Mouse (Mus musculus): ENCODE results near the gene Srebf1. TPM values are rescaled to one million over a fixed set of nuclear protein-coding genes. Genes with fewer than 3 reads are reported as not detected.

Srebf1 gene
- polyA plus RNA-seq, 1 experiment from 2014 or later, result 56.8 TPM

GRCm38 (mm10) chr11:60254308-60254707 is 31.9 kb upstream of the Srebf1 start:
- WGBS, result 75% methylated on average over 5 of the region's 5 CpGs
- Histone ChIP-seq H3K36me3 (0 out of 2 replicates have a peak, but pooled peaks cover 6% of the 10 kb centered on the region), H3K4me3 (no peak overlapping the region), H3K4me2 (replicated peaks) (no peak overlapping the region), H3K4me1 (0 out of 2 replicates have a peak, but pooled peaks cover 4% of the 10 kb centered on the region), H3K27ac (replicated peaks) (no peak overlapping the region), H3K27me3 (no peaks in the 10 kb centered on the region), H3K9ac (replicated peaks) (no peak overlapping the region), H3K9me3 (no peaks in the 10 kb centered on the region)
- ATAC-seq (ENCODE audit: low FRiP score, low read depth), result no peak

GRCm38 (mm10) chr11:60253546-60253945 is 31.2 kb upstream of the Srebf1 start:
- H3K4me1 ChIP-seq, result peaks cover 11% of the 10 kb centered on the region
- H3K27me3 ChIP-seq, result no peaks in the 10 kb centered on the region
- no peak for ATAC-seq (ENCODE audit: low FRiP score, low read depth)
- no peaks in the 10 kb centered on the region for H3K9me3 ChIP-seq
- no peak overlapping the region for H3K27ac ChIP-seq (replicated peaks)
- WGBS, result 89% methylated on average over 2 of the region's 2 CpGs
- H3K9ac ChIP-seq (replicated peaks), result no peak overlapping the region
- 0 out of 2 replicates have a peak, but pooled peaks cover 6% of the 10 kb centered on the region for H3K36me3 ChIP-seq
- no peak overlapping the region for H3K4me2 ChIP-seq (replicated peaks)
- no peak overlapping the region for H3K4me3 ChIP-seq

- H3K9me3 ChIP-seq, result no peaks in the 10 kb centered on the region
- H3K4me2 ChIP-seq (replicated peaks), result no peak overlapping the region
- H3K27ac ChIP-seq (replicated peaks), result no peak overlapping the region
- H3K4me3 ChIP-seq, result no peak overlapping the region
- no peak overlapping the region for H3K9ac ChIP-seq (replicated peaks)
- WGBS, result 59% methylated on average over 6 of the region's 6 CpGs
- no peaks in the 10 kb centered on the region for H3K27me3 ChIP-seq
- H3K36me3 ChIP-seq, result 0 out of 2 replicates have a peak, but pooled peaks cover 3% of the 10 kb centered on the region
- H3K4me1 ChIP-seq, result peaks cover 22% of the 10 kb centered on the region
- no peak for ATAC-seq (ENCODE audit: low FRiP score, low read depth)
Observed at GRCm38 (mm10) chr11:60250971-60251643, 28.7 kb upstream of the Srebf1 start.

- Histone ChIP-seq H3K9ac (replicated peaks) (no peak overlapping the region), H3K36me3 (0 out of 2 replicates have a peak, but pooled peaks cover 3% of the 10 kb centered on the region), H3K4me1 (peaks cover 19% of the 10 kb centered on the region), H3K4me2 (replicated peaks) (no peak overlapping the region), H3K4me3 (no peak overlapping the region), H3K27me3 (no peaks in the 10 kb centered on the region), H3K27ac (replicated peaks) (no peak overlapping the region), H3K9me3 (no peaks in the 10 kb centered on the region)
- WGBS, result 79% methylated on average over 2 of the region's 2 CpGs
- no peak for ATAC-seq (ENCODE audit: low FRiP score, low read depth)
Observed at GRCm38 (mm10) chr11:60249885-60250284, 27.5 kb upstream of the Srebf1 start.

GRCm38 (mm10) chr11:60248596-60249404 is 26.4 kb upstream of the Srebf1 start:
- ATAC-seq (ENCODE audit: low FRiP score, low read depth), result no peak
- peaks cover 19% of the 10 kb centered on the region for H3K4me1 ChIP-seq
- 0 out of 2 replicates have a peak, but pooled peaks cover 3% of the 10 kb centered on the region for H3K36me3 ChIP-seq
- 0 out of 2 replicates have a peak overlapping the region, but pooled peaks have one; percentile 1 for H3K9ac ChIP-seq (replicated peaks)
- no peaks in the 10 kb centered on the region for H3K27me3 ChIP-seq
- no peaks in the 10 kb centered on the region for H3K9me3 ChIP-seq
- H3K4me3 ChIP-seq, result no peak overlapping the region
- H3K27ac ChIP-seq (replicated peaks), result peak overlapping the region; percentile 64
- H3K4me2 ChIP-seq (replicated peaks), result 0 out of 2 replicates have a peak overlapping the region, but pooled peaks have one; percentile 3
- 46% methylated on average over 13 of the region's 13 CpGs for WGBS

- Histone ChIP-seq H3K36me3 (0 out of 2 replicates have a peak, but pooled peaks cover 3% of the 10 kb centered on the region), H3K27me3 (no peaks in the 10 kb centered on the region), H3K9me3 (no peaks in the 10 kb centered on the region), H3K4me1 (peaks cover 19% of the 10 kb centered on the region), H3K4me2 (replicated peaks) (no peak overlapping the region), H3K4me3 (no peak overlapping the region), H3K9ac (replicated peaks) (no peak overlapping the region), H3K27ac (replicated peaks) (peak overlapping the region; percentile 64)
- no peak for ATAC-seq (ENCODE audit: low FRiP score, low read depth)
- 61% methylated on average over 5 of the region's 5 CpGs for WGBS
Observed at GRCm38 (mm10) chr11:60247753-60248550, 25.6 kb upstream of the Srebf1 start.

GRCm38 (mm10) chr11:60246077-60246476 is 23.7 kb upstream of the Srebf1 start:
- H3K4me3 ChIP-seq, result no peak overlapping the region
- no peak overlapping the region for H3K27ac ChIP-seq (replicated peaks)
- peaks cover 19% of the 10 kb centered on the region for H3K4me1 ChIP-seq
- no peak overlapping the region for H3K9ac ChIP-seq (replicated peaks)
- H3K9me3 ChIP-seq, result no peaks in the 10 kb centered on the region
- no peaks in the 10 kb centered on the region for H3K27me3 ChIP-seq
- ATAC-seq (ENCODE audit: low FRiP score, low read depth), result no peak
- peaks cover 12% of the 10 kb centered on the region; the same call in 1 of the 2 replicates for H3K36me3 ChIP-seq
- no peak overlapping the region for H3K4me2 ChIP-seq (replicated peaks)

- no peak for ATAC-seq (ENCODE audit: low FRiP score, low read depth)
- 73% methylated on average over 11 of the region's 11 CpGs for WGBS
- Histone ChIP-seq H3K4me2 (replicated peaks) (no peak overlapping the region), H3K27ac (replicated peaks) (no peak overlapping the region), H3K9ac (replicated peaks) (no peak overlapping the region), H3K4me1 (peaks cover 19% of the 10 kb centered on the region), H3K4me3 (no peak overlapping the region), H3K27me3 (no peaks in the 10 kb centered on the region), H3K36me3 (peaks cover 22% of the 10 kb centered on the region; the same call in 1 of the 2 replicates), H3K9me3 (no peaks in the 10 kb centered on the region)
Observed at GRCm38 (mm10) chr11:60244503-60245143, 22.2 kb upstream of the Srebf1 start.

- Histone ChIP-seq H3K27ac (replicated peaks) (no peak overlapping the region), H3K4me2 (replicated peaks) (no peak overlapping the region), H3K9me3 (no peaks in the 10 kb centered on the region), H3K4me3 (no peak overlapping the region), H3K36me3 (peaks cover 27% of the 10 kb centered on the region), H3K27me3 (no peaks in the 10 kb centered on the region), H3K4me1 (no peaks in the 10 kb centered on the region), H3K9ac (replicated peaks) (no peak overlapping the region)
- no peak for ATAC-seq (ENCODE audit: low FRiP score, low read depth)
- 91% methylated on average over 4 of the region's 4 CpGs for whole genome bisulfite sequencing
Observed at GRCm38 (mm10) chr11:60240509-60240908, 18.1 kb upstream of the Srebf1 start.

GRCm38 (mm10) chr11:60235351-60235750 is 13.0 kb upstream of the Srebf1 start:
- no peak overlapping the region for H3K4me2 ChIP-seq (replicated peaks)
- H3K9me3 ChIP-seq, result no peaks in the 10 kb centered on the region
- no peak overlapping the region for H3K4me3 ChIP-seq
- peaks cover 10% of the 10 kb centered on the region for H3K36me3 ChIP-seq
- H3K27ac ChIP-seq (replicated peaks), result no peak overlapping the region
- 90% methylated on average over 5 of the region's 5 CpGs for WGBS
- no peak for ATAC-seq (ENCODE audit: low FRiP score, low read depth)
- no peak overlapping the region for H3K9ac ChIP-seq (replicated peaks)
- H3K27me3 ChIP-seq, result no peaks in the 10 kb centered on the region
- peaks cover 10% of the 10 kb centered on the region for H3K4me1 ChIP-seq

- Histone ChIP-seq H3K4me1 (peaks cover 10% of the 10 kb centered on the region), H3K4me2 (replicated peaks) (no peak overlapping the region), H3K36me3 (peaks cover 18% of the 10 kb centered on the region; the same call in 1 of the 2 replicates), H3K4me3 (no peak overlapping the region), H3K9me3 (no peaks in the 10 kb centered on the region), H3K27ac (replicated peaks) (0 out of 2 replicates have a peak overlapping the region, but pooled peaks have one; percentile 15), H3K9ac (replicated peaks) (no peak overlapping the region), H3K27me3 (no peaks in the 10 kb centered on the region)
- no peak for ATAC-seq (ENCODE audit: low FRiP score, low read depth)
- 73% methylated on average over 8 of the region's 8 CpGs for WGBS
Observed at GRCm38 (mm10) chr11:60233235-60233634, 10.9 kb upstream of the Srebf1 start.

All from midbrain, embryonic 12.5 days (tissue).